Mouse (Mus musculus) MEL (cell line): ENCODE measurements around the gene Tnip2. TPM values are rescaled to one million over a fixed set of nuclear protein-coding genes. Genes with fewer than 3 reads are reported as not detected.

Experiments
- DNase-seq: peaks from one replicate; pipeline ENCODE4 v3.0.0; 2011; ENCODE audit warnings: low read depth, low spot score
- H3K27ac ChIP-seq: 2 replicates; pipeline ENCODE4 v1.5.1; 2012; ENCODE audit warnings: low read depth, mild to moderate bottlenecking, control low read depth, low read length, moderate library complexity; ENCODE audit not compliant: control insufficient read depth
- H3K27me3 ChIP-seq, 2 experiments: fragments of 150-350 bp in 1 of 2; sonication (generic) in 1 of 2; 2 replicates each; pipeline ENCODE4 v1.6.1; 2012; ENCODE audit warnings: low read length in 2 of 2, mild to moderate bottlenecking in 2 of 2, improper control_type of control experiment in 1 of 2, moderate library complexity in 1 of 2; ENCODE audit not compliant: insufficient read depth in 2 of 2, control insufficient read depth in 1 of 2
- H3K36me3 ChIP-seq, 2 experiments: 2 replicates each; pipeline ENCODE4 v1.6.1; 2012 to 2014; ENCODE audit warnings: low read length in 2 of 2, improper control_type of control experiment in 1 of 2, inconsistent platforms in 1 of 2, mild to moderate bottlenecking in 1 of 2; ENCODE audit not compliant: insufficient read depth in 2 of 2, control insufficient read depth in 1 of 2
- H3K4me1 ChIP-seq, 2 experiments: fragments of 150-350 bp in 1 of 2; sonication (generic) in 1 of 2; 2 replicates each; pipeline ENCODE4 v1.6.1; 2012; ENCODE audit warnings: low read length in 2 of 2, improper control_type of control experiment in 1 of 2, mild to moderate bottlenecking in 1 of 2; ENCODE audit not compliant: insufficient read depth in 2 of 2, control insufficient read depth in 1 of 2
- H3K4me3 ChIP-seq, 2 experiments: fragments of 150-350 bp in 1 of 2; sonication (generic) in 1 of 2; 2 replicates each; pipeline ENCODE4 v1.5.1; 2012; ENCODE audit warnings: low read depth in 2 of 2, low read length in 2 of 2, mild to moderate bottlenecking in 2 of 2, moderate library complexity in 2 of 2, control low read depth in 1 of 2, improper control_type of control experiment in 1 of 2; ENCODE audit not compliant: control insufficient read depth in 1 of 2, insufficient read depth in 1 of 2
- H3K79me2 ChIP-seq: 2 replicates; pipeline ENCODE4 v1.6.1; 2012; ENCODE audit warnings: mild to moderate bottlenecking, low read length, moderate library complexity; ENCODE audit not compliant: control insufficient read depth, poor library complexity, insufficient read depth
- H3K9ac ChIP-seq: 2 replicates; pipeline ENCODE4 v1.6.1; 2012; ENCODE audit warnings: low read depth, mild to moderate bottlenecking, control low read depth, low read length, moderate library complexity; ENCODE audit not compliant: control insufficient read depth, poor library complexity, severe bottlenecking
- H3K9me3 ChIP-seq: fragments of 150-350 bp; sonication (generic); replicated peaks from 2 replicates; pipeline ENCODE4 v1.6.1; 2012; ENCODE audit warnings: mild to moderate bottlenecking, low read length, improper control_type of control experiment, moderate library complexity; ENCODE audit not compliant: insufficient read depth
- BHLHE40 ChIP-seq: IDR thresholded peaks from 2 replicates; pipeline ENCODE4 v1.6.1; 2012; ENCODE audit warnings: low read depth, mild to moderate bottlenecking, inconsistent platforms, low read length, improper control_type of control experiment, borderline replicate concordance
- CTCF ChIP-seq, 3 experiments: IDR thresholded peaks in 2 of 3; conservative IDR thresholded peaks in 1 of 3; 2 replicates each; pipeline ENCODE4 v1.5.1; 2011 to 2012; ENCODE audit warnings: low read length in 3 of 3, low read depth in 2 of 3, mild to moderate bottlenecking in 2 of 3, improper control_type of control experiment in 1 of 3, inconsistent platforms in 1 of 3, mixed read lengths in 1 of 3, moderate library complexity in 1 of 3; ENCODE audit not compliant: control insufficient read depth in 1 of 3, insufficient read depth in 1 of 3, poor library complexity in 1 of 3, severe bottlenecking in 1 of 3
- ELF1 ChIP-seq: IDR thresholded peaks from 2 replicates; pipeline ENCODE4 v1.6.1; 2014; ENCODE audit warnings: low read depth, mild to moderate bottlenecking, inconsistent platforms, low read length, improper control_type of control experiment, moderate library complexity
- HCFC1 ChIP-seq: IDR thresholded peaks from 2 replicates; pipeline ENCODE4 v1.6.1; 2012; ENCODE audit warnings: low read depth, mild to moderate bottlenecking, inconsistent platforms, low read length, improper control_type of control experiment, moderate library complexity
- JUND ChIP-seq: IDR thresholded peaks from 2 replicates; pipeline ENCODE4 v1.6.1; 2011; ENCODE audit warnings: low read depth, mild to moderate bottlenecking, improper control_type of control experiment, low read length
- KAT2A ChIP-seq: conservative IDR thresholded peaks from 2 replicates; pipeline ENCODE4 v1.6.1; 2012; ENCODE audit warnings: low read depth, low read length, improper control_type of control experiment, inconsistent platforms
- MAFK ChIP-seq: IDR thresholded peaks from 2 replicates; pipeline ENCODE4 v1.6.1; 2011; ENCODE audit warnings: low read depth, mild to moderate bottlenecking, low read length, improper control_type of control experiment, borderline replicate concordance
- MAZ ChIP-seq: IDR thresholded peaks from 2 replicates; pipeline ENCODE4 v1.6.1; 2012; ENCODE audit warnings: low read depth, mild to moderate bottlenecking, inconsistent platforms, low read length, improper control_type of control experiment
- MEF2A ChIP-seq: IDR thresholded peaks from 2 replicates; pipeline ENCODE4 v1.6.1; 2014; ENCODE audit warnings: low read depth, mild to moderate bottlenecking, inconsistent platforms, low read length, improper control_type of control experiment; ENCODE audit not compliant: poor library complexity, insufficient replicate concordance, severe bottlenecking; ENCODE audit errors: extremely low read depth
- MXI1 ChIP-seq: IDR thresholded peaks from 2 replicates; pipeline ENCODE4 v1.6.1; 2011; ENCODE audit warnings: mild to moderate bottlenecking, low read depth, low read length, improper control_type of control experiment
- MYB ChIP-seq: IDR thresholded peaks from 2 replicates; pipeline ENCODE4 v1.6.1; 2011; ENCODE audit warnings: mild to moderate bottlenecking, low read depth, low read length, improper control_type of control experiment
- POLR2AphosphoS2 ChIP-seq: IDR thresholded peaks from 2 replicates; pipeline ENCODE4 v1.6.1; 2011; ENCODE audit warnings: low read length, improper control_type of control experiment
- POLR2AphosphoS5 ChIP-seq: IDR thresholded peaks from 2 replicates; pipeline ENCODE4 v1.6.1; 2012; ENCODE audit warnings: low read depth, borderline replicate concordance, mild to moderate bottlenecking, inconsistent platforms, low read length, moderate library complexity, mixed read lengths
- RAD21 ChIP-seq: IDR thresholded peaks from 2 replicates; pipeline ENCODE4 v1.6.1; 2011; ENCODE audit warnings: mild to moderate bottlenecking, low read depth, low read length, improper control_type of control experiment
- RCOR1 ChIP-seq: IDR thresholded peaks from 2 replicates; pipeline ENCODE4 v1.6.1; 2012; ENCODE audit warnings: low read depth, mild to moderate bottlenecking, inconsistent platforms, low read length, improper control_type of control experiment
- SIN3A ChIP-seq: IDR thresholded peaks from 2 replicates; pipeline ENCODE4 v1.6.1; 2012; ENCODE audit warnings: low read length, improper control_type of control experiment, inconsistent platforms
- TBP ChIP-seq: IDR thresholded peaks from 2 replicates; pipeline ENCODE4 v1.8.0; 2011; ENCODE audit warnings: low read depth, low read length, improper control_type of control experiment
- TCF12 ChIP-seq: IDR thresholded peaks from 2 replicates; pipeline ENCODE4 v1.6.1; 2014; ENCODE audit warnings: low read depth, mild to moderate bottlenecking, inconsistent platforms, low read length, improper control_type of control experiment, moderate library complexity
- USF2 ChIP-seq, 2 experiments: IDR thresholded peaks; 2 replicates each; pipeline ENCODE4 v1.6.1; 2011 to 2012; ENCODE audit warnings: improper control_type of control experiment in 2 of 2, low read length in 2 of 2, borderline replicate concordance in 1 of 2, inconsistent platforms in 1 of 2, low read depth in 1 of 2, mild to moderate bottlenecking in 1 of 2; ENCODE audit not compliant: insufficient read depth in 1 of 2
- ZMIZ1 ChIP-seq: IDR thresholded peaks from 2 replicates; pipeline ENCODE4 v1.6.1; 2012; ENCODE audit warnings: low read depth, mild to moderate bottlenecking, inconsistent platforms, low read length, improper control_type of control experiment, moderate library complexity
- polyA plus RNA-seq, 2 experiments: library from polyadenylated mRNA; stranded (reverse) in 1 of 2; unstranded in 1 of 2; fragments of >175 nt in 1 of 2; fragments of >200 nt in 1 of 2; gene quantifications; 2 replicates each; pipeline versions ENCODE4 v1.2.1 to v1.2.4; 2012; ENCODE audit warnings: low replicate concordance in 2 of 2, low read depth in 1 of 2; ENCODE audit not compliant: insufficient read length in 2 of 2, insufficient read depth in 1 of 2, missing spikeins in 1 of 2
- total RNA-seq: library from RNA; depleted of rRNA; stranded (reverse); fragments of 300-350 nt; gene quantifications from 2 replicates; pipeline ENCODE4 v1.2.3, GENCODE M21; 2012

Gene Tnip2
- total and polyA plus RNA-seq, 3 experiments: 27.0 to 89.4 (median 30.6) TPM

- H3K36me3 ChIP-seq: peaks cover 17 to 34% of the 10 kb centered on the region in 2 experiments
- no peaks in the 10 kb centered on the region for H3K9me3 ChIP-seq
- TF ChIP-seq USF2 (IDR thresholded peaks at IDR 0.05; ENCODE audit: borderline replicate concordance in 1 of 2, insufficient read depth in 1 of 2, low read depth in 1 of 2, low read length in 2 of 2) (no peak), MAZ (no peak), MXI1 (no peak), SIN3A (no peak), MYB (no peak), HCFC1 (no peak), BHLHE40 (no peak), RCOR1 (no peak), TCF12 (no peak), RAD21 (no peak), MAFK (no peak), MEF2A (no peak), ELF1 (no peak), JUND (no peak), POLR2AphosphoS5 (no peak), TBP (no peak), KAT2A (no peak), POLR2AphosphoS2 (no peak)
- peak; percentile 53 for DNase-seq
- 0 out of 2 replicates have a peak overlapping the region, but pooled peaks have one; percentile 26 for H3K27ac ChIP-seq
- H3K79me2 ChIP-seq: 0 out of 2 replicates have a peak, but pooled peaks cover 1% of the 10 kb centered on the region
- no peaks in the 10 kb centered on the region for H3K27me3 ChIP-seq
- no peak overlapping the region for H3K4me3 ChIP-seq
- H3K9ac ChIP-seq: no peak overlapping the region
- peaks cover 16 to 21% of the 10 kb centered on the region in 2 experiments for H3K4me1 ChIP-seq
These were observed 47.1 kb downstream of the Tnip2 start for GRCm38 (mm10) chr5:34466648-34467047.

GRCm38 (mm10) chr5:34466079-34466478 is 47.7 kb downstream of the Tnip2 start:
- H3K79me2 ChIP-seq: 0 out of 2 replicates have a peak, but pooled peaks cover 1% of the 10 kb centered on the region
- DNase-seq: no peak
- TF ChIP-seq TBP (no peak), ZMIZ1 (no peak), USF2 (IDR thresholded peaks at IDR 0.05; ENCODE audit: borderline replicate concordance in 1 of 2, insufficient read depth in 1 of 2, low read depth in 1 of 2, low read length in 2 of 2) (no peak), CTCF (IDR thresholded peaks at IDR 0.05 in 2 of 3, conservative IDR thresholded peaks at IDR 0.05 in 1 of 3; ENCODE audit: control insufficient read depth in 1 of 3, insufficient read depth in 1 of 3, low read depth in 2 of 3, low read length in 3 of 3, poor library complexity in 1 of 3, severe bottlenecking in 1 of 3) (no peak)
- TF ChIP-seq, all 39 proteins: peak for 0
- H3K4me1 ChIP-seq: peaks cover 16 to 21% of the 10 kb centered on the region in 2 experiments
- H3K27me3 ChIP-seq: no peaks in the 10 kb centered on the region
- no peak overlapping the region for H3K4me3 ChIP-seq
- peaks cover 19 to 34% of the 10 kb centered on the region in 2 experiments for H3K36me3 ChIP-seq
- H3K27ac ChIP-seq: no peak overlapping the region
- H3K9ac ChIP-seq: no peak overlapping the region
- H3K9me3 ChIP-seq: no peaks in the 10 kb centered on the region
